Mouse (Mus musculus) bone marrow macrophage, adult 2 months (primary cell): Measurements from ENCODE around the gene Pvalb.

Source experiments
- CTCF ChIP-seq: IDR thresholded peaks from 2 replicates; pipeline ENCODE4 v1.5.1; 2012; ENCODE audit warnings: low read depth, mild to moderate bottlenecking, low read length, moderate library complexity
- POLR2A ChIP-seq: IDR thresholded peaks from 2 replicates; pipeline ENCODE4 v1.6.1; 2012; ENCODE audit warnings: mild to moderate bottlenecking, low read depth, low read length, borderline replicate concordance

DNA sequence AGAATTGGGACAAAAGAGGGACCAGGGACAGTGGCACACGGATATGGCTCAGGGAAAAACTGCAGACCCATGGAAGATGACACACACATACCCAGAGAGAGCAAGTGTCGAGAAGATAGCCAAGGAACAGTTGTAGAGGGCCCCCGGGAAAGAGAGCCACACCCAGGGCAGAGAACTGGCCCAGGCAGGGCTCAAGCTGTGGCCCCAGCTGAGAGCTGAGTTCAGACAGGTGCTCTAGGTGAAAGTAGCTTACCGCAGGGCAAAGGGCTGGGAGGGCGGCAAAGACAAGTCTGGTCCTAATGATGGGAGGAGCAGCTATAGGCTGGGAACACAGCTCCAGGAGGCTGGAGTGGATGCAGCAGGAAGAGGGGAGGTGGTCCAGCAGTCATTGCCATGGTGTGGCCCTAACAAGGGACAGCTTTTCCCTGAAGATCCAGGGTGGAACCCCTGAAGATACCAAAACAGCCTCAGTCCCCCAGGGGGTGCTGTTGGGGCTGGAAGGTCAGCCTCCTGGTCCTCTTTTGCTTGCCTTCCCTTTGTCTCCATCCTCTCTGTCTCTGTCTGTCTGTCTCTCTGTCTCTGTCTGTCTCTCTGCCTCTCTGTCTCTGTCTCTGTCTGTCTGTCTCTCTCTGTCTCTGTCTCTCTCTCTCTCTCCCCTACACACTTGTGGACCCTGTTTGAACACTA, 28.8 kb upstream of the Pvalb start:
- no peak for TF ChIP-seq CTCF
- TF ChIP-seq POLR2A, result no peak
